Mouse (Mus musculus) lung, postnatal 0 days (tissue): ENCODE data around the gene Fam184a. TPM values are rescaled to one million over a fixed set of nuclear protein-coding genes. Genes with fewer than 3 reads are reported as not detected.
A peak's percentile ranks its signal among the peaks of the same experiment; 100 is the strongest.

Experiments used
- ATAC-seq: fragments of 200-750 bp; cut with Nextera tagmentation; 2 replicates; pipeline ENCODE4 v1.8.0; 2017; ENCODE audit warnings: moderate library complexity
- DNase-seq: peaks from one replicate; pipeline ENCODE4 v3.0.0-alpha.2; 2016; ENCODE audit warnings: low spot score
- H3K27ac ChIP-seq: fragments of 300-500 bp; sonication (generic); 2 replicates; pipeline ENCODE4 v1.5.1; 2014; ENCODE audit warnings: antibody characterized with exemption, mild to moderate bottlenecking, low read length, mixed read lengths
- H3K27me3 ChIP-seq: fragments of 300-500 bp; sonication (generic); replicated peaks from 2 replicates; pipeline ENCODE4 v1.6.1; 2014; ENCODE audit warnings: low read length, mixed read lengths; ENCODE audit not compliant: insufficient read depth
- H3K36me3 ChIP-seq: fragments of 300-500 bp; sonication (generic); 2 replicates; pipeline ENCODE4 v1.6.1; 2014; ENCODE audit warnings: low read length, mixed read lengths; ENCODE audit not compliant: insufficient read depth
- H3K4me1 ChIP-seq: fragments of 300-500 bp; sonication (generic); 2 replicates; pipeline ENCODE4 v1.6.1; 2014; ENCODE audit warnings: antibody characterized with exemption, low read depth, low read length, mixed read lengths; ENCODE audit not compliant: insufficient read depth
- H3K4me2 ChIP-seq: fragments of 300-500 bp; sonication (generic); replicated peaks from 2 replicates; pipeline ENCODE4 v1.6.1; 2014; ENCODE audit warnings: low read depth, mild to moderate bottlenecking, low read length, moderate library complexity, mixed read lengths
- H3K4me3 ChIP-seq: fragments of 300-500 bp; sonication (generic); 2 replicates; pipeline ENCODE4 v1.5.1; 2014; ENCODE audit warnings: low read depth, low read length
- H3K9ac ChIP-seq: fragments of 300-500 bp; sonication (generic); replicated peaks from 2 replicates; pipeline ENCODE4 v1.6.1; 2014; ENCODE audit warnings: low read depth, mild to moderate bottlenecking
- H3K9me3 ChIP-seq: fragments of 300-500 bp; sonication (generic); 2 replicates; pipeline ENCODE4 v1.6.1; 2016; ENCODE audit warnings: low read length, mixed read lengths
- CTCF ChIP-seq: IDR thresholded peaks from 2 replicates; pipeline ENCODE4 v1.5.1; 2016; ENCODE audit warnings: antibody characterized with exemption, mild to moderate bottlenecking
- EP300 ChIP-seq: IDR thresholded peaks from 2 replicates; pipeline ENCODE4 v1.6.1; 2016; ENCODE audit warnings: antibody characterized with exemption, mild to moderate bottlenecking, control low read depth
- WGBS: fragments of 180-500 bp; shearing (Covaris S2); extraction: QIAGEN DNeasy Blood & Tissue Kit; methylation state at CpG from one replicate; pipeline ENCODE4 v1.1.7; 2014; 5-methylcytosine and 5-hydroxymethylcytosine counted together
- polyA plus RNA-seq: library from polyadenylated mRNA; unstranded; fragments of >200 nt; fragmentation: Nextera tagmentation; extraction: Ambion mirVana; gene quantifications from 2 replicates; pipeline ENCODE4 v1.2.1, GENCODE M21; 2015

Fam184a gene
- polyA plus RNA-seq, 1 experiment from 2014 or later, result 6.4 TPM

DNA sequence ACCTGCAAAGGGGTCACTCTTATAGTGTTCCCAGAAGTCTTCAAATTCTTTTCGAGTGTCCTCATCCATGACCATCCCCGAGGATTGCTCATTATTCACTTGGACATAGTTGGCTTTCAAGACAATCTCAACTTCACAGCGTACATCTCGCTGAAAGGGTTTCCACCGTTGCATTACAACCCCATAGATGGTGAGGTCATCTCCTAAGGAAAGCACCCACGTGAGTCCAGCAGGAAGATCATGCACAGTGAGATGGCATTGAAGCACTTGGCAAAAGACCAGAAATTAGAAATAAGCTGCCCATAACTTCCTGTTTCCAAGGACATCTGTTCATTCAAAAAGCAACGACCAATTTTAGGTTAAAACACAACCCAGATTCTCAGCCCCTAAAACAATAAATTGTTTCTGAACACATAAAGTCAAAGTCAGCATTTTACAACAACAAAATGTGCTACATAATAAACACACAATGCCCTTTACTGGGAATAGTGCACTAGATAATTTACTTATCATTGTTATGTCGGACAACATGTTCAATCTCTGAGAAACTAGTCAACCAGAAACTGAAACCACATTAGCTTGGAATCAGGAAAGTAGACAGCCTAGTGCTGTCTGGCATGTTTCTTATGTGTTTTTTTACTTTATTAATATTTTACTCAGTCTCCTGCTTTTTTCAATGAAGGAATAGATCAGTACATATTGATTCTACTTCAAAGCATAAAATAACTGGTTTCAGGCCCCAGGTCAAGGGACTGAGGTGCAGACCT, 134.9 kb downstream of the Fam184a start:
- H3K4me3 ChIP-seq, result no peak overlapping the region
- H3K4me2 ChIP-seq, result no peak overlapping the region
- no peaks in the 10 kb centered on the region for H3K27me3 ChIP-seq
- 60% methylated on average over 8 of the region's 8 CpGs for WGBS
- TF ChIP-seq CTCF, result no peak
- no peak for TF ChIP-seq EP300
- DNase-seq (peak; percentile 49), ATAC-seq (peak; percentile 54; the same call in 1 of the 2 replicates)
- no peak overlapping the region for H3K9ac ChIP-seq
- H3K9me3 ChIP-seq, result no peaks in the 10 kb centered on the region
- H3K4me1 ChIP-seq, result no peaks in the 10 kb centered on the region
- H3K36me3 ChIP-seq, result peaks cover 14% of the 10 kb centered on the region
- no peak overlapping the region for H3K27ac ChIP-seq

- 59% methylated on average over 1 of the region's 1 CpGs for WGBS
- TF ChIP-seq CTCF (no peak), EP300 (no peak)
- Histone ChIP-seq H3K4me3 (no peak overlapping the region), H3K9me3 (no peaks in the 10 kb centered on the region), H3K27ac (no peak overlapping the region), H3K36me3 (peaks cover 10% of the 10 kb centered on the region), H3K9ac (no peak overlapping the region), H3K27me3 (no peaks in the 10 kb centered on the region), H3K4me1 (no peaks in the 10 kb centered on the region), H3K4me2 (no peak overlapping the region)
- DNase-seq, result no peak
- no peak for ATAC-seq
Measured at GRCm38 (mm10) chr10:53613955-53614354, 137.0 kb downstream of the Fam184a start.

DNA sequence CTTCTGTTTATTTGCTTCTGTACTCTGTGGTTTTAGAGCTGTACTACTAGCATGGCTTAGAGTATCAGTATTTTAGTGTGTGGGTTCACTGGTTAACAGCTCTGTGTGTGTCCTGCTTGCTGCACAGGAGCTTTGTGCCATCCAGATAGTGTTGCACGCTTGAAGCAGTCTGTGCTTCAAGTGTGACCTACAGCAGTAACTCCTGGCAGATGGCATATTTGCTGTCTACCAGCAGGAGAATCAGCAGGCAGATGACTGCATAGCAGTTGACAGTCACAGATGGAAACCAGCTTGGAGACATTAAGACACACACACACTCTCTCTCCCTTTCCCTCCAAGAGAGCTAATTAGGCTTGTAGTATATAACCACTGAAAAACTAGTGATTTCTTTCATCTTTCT, 138.8 kb downstream of the Fam184a start:
- Histone ChIP-seq H3K9me3 (no peaks in the 10 kb centered on the region), H3K4me3 (no peak overlapping the region), H3K4me2 (no peak overlapping the region), H3K27ac (no peak overlapping the region), H3K27me3 (no peaks in the 10 kb centered on the region), H3K9ac (no peak overlapping the region), H3K4me1 (no peaks in the 10 kb centered on the region), H3K36me3 (peaks cover 7% of the 10 kb centered on the region)
- ATAC-seq (no peak), DNase-seq (peak; percentile 18)
- TF ChIP-seq CTCF (no peak), EP300 (no peak)
- WGBS, result 72% methylated on average over 1 of the region's 1 CpGs

DNA sequence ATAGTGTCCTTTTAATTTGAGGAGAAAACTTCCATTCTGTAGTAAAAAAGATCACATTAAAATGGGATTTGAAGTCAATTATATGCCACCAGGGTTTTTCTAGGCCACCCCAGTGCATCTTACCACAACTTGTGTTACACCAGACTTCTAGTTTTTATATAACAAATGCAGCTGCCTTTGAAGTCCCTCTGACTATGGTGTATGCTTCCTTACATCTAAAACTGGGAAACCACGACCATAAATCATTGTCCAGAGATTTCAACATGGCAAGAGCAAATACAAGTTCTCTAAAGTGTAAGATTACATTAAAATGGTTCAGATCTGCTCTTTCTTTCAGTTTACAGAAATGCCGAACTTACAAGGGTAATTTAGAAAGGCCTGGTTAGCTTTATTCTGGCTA, 142.6 kb downstream of the Fam184a start:
- Histone ChIP-seq H3K4me2 (no peak overlapping the region), H3K4me3 (no peak overlapping the region), H3K9me3 (no peaks in the 10 kb centered on the region), H3K27ac (no peak overlapping the region), H3K27me3 (no peaks in the 10 kb centered on the region), H3K4me1 (no peaks in the 10 kb centered on the region), H3K36me3 (peaks cover 5% of the 10 kb centered on the region; the same call in 1 of the 2 replicates), H3K9ac (no peak overlapping the region)
- 58% methylated on average over 2 of the region's 2 CpGs for WGBS
- ATAC-seq (no peak), DNase-seq (no peak)
- no peak for TF ChIP-seq EP300
- no peak for TF ChIP-seq CTCF

GRCm38 (mm10) chr10:53605328-53605727, 145.6 kb downstream of the Fam184a start:
- H3K9me3 ChIP-seq, result no peaks in the 10 kb centered on the region
- TF ChIP-seq EP300, result no peak
- peak; percentile 24; the same call in 1 of the 2 replicates for TF ChIP-seq CTCF
- H3K4me2 ChIP-seq, result no peak overlapping the region
- no peak overlapping the region for H3K9ac ChIP-seq
- H3K4me3 ChIP-seq, result no peak overlapping the region
- H3K27ac ChIP-seq, result no peak overlapping the region
- ATAC-seq (no peak), DNase-seq (no peak)
- 44% methylated on average over 2 of the region's 2 CpGs for WGBS
- peaks cover 16% of the 10 kb centered on the region; the same call in 1 of the 2 replicates for H3K36me3 ChIP-seq
- no peaks in the 10 kb centered on the region for H3K27me3 ChIP-seq
- H3K4me1 ChIP-seq, result no peaks in the 10 kb centered on the region

DNA sequence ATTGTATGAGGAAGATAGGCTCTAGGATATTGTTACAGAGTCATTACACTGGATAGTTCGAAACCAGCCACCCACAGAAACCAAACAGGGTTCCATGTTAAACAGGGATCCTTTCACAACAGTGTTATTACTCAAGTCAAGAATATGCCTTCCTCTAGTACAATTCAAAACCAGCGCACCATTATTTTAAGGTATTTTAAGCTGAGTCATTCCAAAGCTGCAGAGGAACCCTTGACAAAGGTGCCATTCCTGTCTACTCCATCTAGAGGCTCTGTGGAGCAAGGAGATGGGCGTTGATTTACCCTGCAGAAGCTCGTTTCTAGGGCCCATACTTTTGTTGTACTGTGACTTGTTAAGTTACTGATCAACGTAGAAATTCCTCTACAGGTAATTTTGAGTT, 152.1 kb downstream of the Fam184a start:
- Histone ChIP-seq H3K4me2 (no peak overlapping the region), H3K4me1 (no peaks in the 10 kb centered on the region), H3K9me3 (no peaks in the 10 kb centered on the region), H3K27ac (no peak overlapping the region), H3K36me3 (peaks cover 16% of the 10 kb centered on the region; the same call in 1 of the 2 replicates), H3K27me3 (no peaks in the 10 kb centered on the region), H3K4me3 (no peak overlapping the region), H3K9ac (no peak overlapping the region)
- ATAC-seq (no peak), DNase-seq (peak; percentile 63)
- WGBS, result 49% methylated on average over 5 of the region's 5 CpGs
- peak; percentile 41; the same call in 1 of the 2 replicates for TF ChIP-seq CTCF
- no peak for TF ChIP-seq EP300
